Mouse (Mus musculus): ENCODE results near the gene Nptn. TPM values are rescaled to one million over a fixed set of nuclear protein-coding genes. Genes with fewer than 3 reads are reported as not detected.

Nptn gene
- 59.7 and 67.7 TPM in 2 replicates for polyA plus RNA-seq (2015; fragmentation: Nextera tagmentation; extraction: Ambion mirVana)

DNA sequence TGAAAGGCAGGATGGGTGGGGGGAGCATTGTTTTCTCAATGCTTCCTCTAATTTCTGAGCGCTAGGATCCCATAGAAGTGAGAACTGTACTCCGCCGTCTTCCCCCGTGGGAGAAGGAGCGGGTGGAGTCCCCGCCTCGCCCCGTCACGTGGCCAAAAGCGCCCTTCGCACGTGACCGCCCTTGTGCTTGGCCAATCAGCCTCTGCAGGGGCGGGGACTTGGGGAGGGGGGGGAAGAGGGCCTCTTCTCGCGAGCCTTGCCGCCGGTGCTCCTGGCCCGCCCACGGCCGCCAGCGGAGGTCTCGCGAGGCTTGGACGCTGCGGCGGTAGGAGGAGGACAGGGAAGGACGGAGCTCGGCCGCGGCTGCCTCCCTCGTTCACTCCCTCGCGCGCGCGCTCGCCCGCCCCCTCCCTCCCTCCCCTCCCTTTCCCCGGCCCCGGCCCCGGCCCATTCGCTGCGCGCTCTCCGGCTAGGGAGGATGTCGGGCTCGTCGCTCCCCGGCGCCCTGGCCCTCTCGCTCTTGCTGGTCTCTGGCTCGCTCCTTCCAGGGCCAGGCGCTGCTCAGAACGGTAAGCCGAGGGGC, at the start of gene Nptn:
TSS of gene Nptn (plus strand) at position 283 of the 583 bp plus-strand sequence.

DNA sequence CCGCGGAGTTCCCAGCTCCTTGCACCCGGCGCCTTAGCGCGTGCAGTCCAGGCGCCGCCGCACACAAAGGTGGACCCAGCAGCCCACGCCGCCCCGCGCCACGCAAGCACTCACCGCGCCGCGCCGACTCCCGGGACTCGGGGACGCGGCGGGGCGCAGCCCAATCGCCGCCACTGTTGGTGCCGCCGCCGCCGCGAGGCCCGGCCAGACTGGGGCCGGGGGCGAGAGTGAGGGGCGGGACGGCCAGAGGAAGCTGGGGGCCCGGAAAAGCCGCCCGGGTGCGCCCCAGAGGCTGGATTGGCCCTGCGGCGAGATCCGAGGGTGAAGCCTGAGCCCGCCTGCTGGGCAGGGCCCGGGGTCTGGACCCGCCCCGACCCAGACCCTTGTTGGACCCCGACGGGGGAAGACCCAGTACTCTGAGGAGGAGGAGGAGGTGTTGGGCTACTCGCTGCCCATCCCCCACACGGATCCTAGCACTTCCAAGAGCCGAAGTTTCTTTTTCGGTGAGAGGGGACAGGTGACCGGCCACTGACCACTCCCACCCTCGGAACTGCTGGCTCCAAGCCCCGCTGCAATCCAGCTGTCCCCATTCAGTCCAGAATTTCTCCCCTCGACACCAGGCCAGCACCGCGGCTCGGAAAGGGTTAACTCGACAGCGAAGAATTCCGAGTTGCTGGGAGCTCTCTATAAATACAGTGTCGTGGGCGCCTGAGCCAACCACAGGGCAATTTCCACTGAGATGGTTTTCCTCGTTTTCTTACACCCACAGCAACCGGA, 26.9 kb upstream of the Nptn start, which contains the start of gene Cd276:
TSS of gene Cd276 (minus strand) at position 530 of the 777 bp plus-strand sequence.

Other genes with a start within 250 kb of the Nptn start
- 0.17 TPM in 1 of 2 replicates, not detected in the other for gene Tbc1d21, start 211.8 kb upstream of the Nptn start, polyA plus RNA-seq (2015; fragmentation: Nextera tagmentation; extraction: Ambion mirVana)
- gene Insyn1, start 93.6 kb upstream of the Nptn start, polyA plus RNA-seq (2015; fragmentation: Nextera tagmentation; extraction: Ambion mirVana): 0.44 and 0.90 TPM in 2 replicates
- 13.6 and 18.0 TPM in 2 replicates for gene Cd276, start 26.8 kb upstream of the Nptn start, polyA plus RNA-seq (2015; fragmentation: Nextera tagmentation; extraction: Ambion mirVana)
- gene Rec114, start 161.7 kb downstream of the Nptn start, polyA plus RNA-seq (2015; fragmentation: Nextera tagmentation; extraction: Ambion mirVana): 0.77 and 0.85 TPM in 2 replicates
- 0.04 TPM in 1 of 2 replicates, not detected in the other for gene Hcn4, start 241.2 kb downstream of the Nptn start, polyA plus RNA-seq (2015; fragmentation: Nextera tagmentation; extraction: Ambion mirVana)

Data from skeletal muscle tissue, postnatal 0 days (tissue).